Mouse (Mus musculus): ENCODE measurements around the gene Sf3b3. TPM values are rescaled to one million over a fixed set of nuclear protein-coding genes. Genes with fewer than 3 reads are reported as not detected.
A peak's percentile ranks its signal among the peaks of the same experiment; 100 is the strongest.
"Not testable (repeated sequence)": the region's sequence is repeated elsewhere in the genome, so short reads cannot be mapped to it uniquely, and the experiment has no call there.

The Sf3b3 gene
- polyA plus RNA-seq, 1 experiment from 2014 or later = 74.8 TPM

- no peak overlapping the region for H3K4me3 ChIP-seq (ENCODE audit: control insufficient read depth in 1 of 2, insufficient read depth in 1 of 2, low read depth in 1 of 2, low read length in 2 of 2)
- no peak overlapping the region for H3K9ac ChIP-seq (ENCODE audit: low read length)
- WGBS = 65% methylated on average over 10 of the region's 10 CpGs
- H3K36me3 ChIP-seq (ENCODE audit: control insufficient read depth, insufficient read depth, low read length) = no peaks in the 10 kb centered on the region
- H3K27me3 ChIP-seq (ENCODE audit: control insufficient read depth, insufficient read depth, low read length) = no peaks in the 10 kb centered on the region
- ATAC-seq (ENCODE audit: insufficient number of reproducible peaks, insufficient read depth, low FRiP score, low read depth) = no peak
- no peaks in the 10 kb centered on the region for H3K9me3 ChIP-seq (ENCODE audit: control insufficient read depth, low read length)
- no peak overlapping the region for H3K4me2 ChIP-seq (ENCODE audit: low read length)
- no peak overlapping the region for H3K27ac ChIP-seq (replicated peaks in 1 of 2; ENCODE audit: control insufficient read depth in 1 of 2, insufficient read depth in 1 of 2, low read depth in 2 of 2, low read length in 2 of 2)
- H3K4me1 ChIP-seq (ENCODE audit: control insufficient read depth in 2 of 2, insufficient read depth in 2 of 2, low read length in 2 of 2) = peaks cover 6 to 11% of the 10 kb centered on the region in 2 experiments
These were observed 55.4 kb downstream of the Sf3b3 start for GRCm38 (mm10) chr8:110791164-110791563.

GRCm38 (mm10) chr8:110790270-110790669, 56.3 kb downstream of the Sf3b3 start:
- Histone ChIP-seq H3K27me3 (ENCODE audit: control insufficient read depth, insufficient read depth, low read length) (no peaks in the 10 kb centered on the region), H3K9ac (ENCODE audit: low read length) (no peak overlapping the region), H3K4me2 (ENCODE audit: low read length) (no peak overlapping the region), H3K4me3 (ENCODE audit: control insufficient read depth in 1 of 2, insufficient read depth in 1 of 2, low read depth in 1 of 2, low read length in 2 of 2) (no peak overlapping the region), H3K9me3 (ENCODE audit: control insufficient read depth, low read length) (no peaks in the 10 kb centered on the region), H3K27ac (replicated peaks in 1 of 2; ENCODE audit: control insufficient read depth in 1 of 2, insufficient read depth in 1 of 2, low read depth in 2 of 2, low read length in 2 of 2) (no peak overlapping the region), H3K36me3 (ENCODE audit: control insufficient read depth, insufficient read depth, low read length) (no peaks in the 10 kb centered on the region), H3K4me1 (ENCODE audit: control insufficient read depth in 2 of 2, insufficient read depth in 2 of 2, low read length in 2 of 2) (peaks cover 6 to 11% of the 10 kb centered on the region in 2 experiments)
- WGBS = 55% methylated on average over 6 of the region's 6 CpGs
- no peak for ATAC-seq (ENCODE audit: insufficient number of reproducible peaks, insufficient read depth, low FRiP score, low read depth)

GRCm38 (mm10) chr8:110789571-110789970, 57.0 kb downstream of the Sf3b3 start:
- H3K9ac ChIP-seq (ENCODE audit: low read length) = no peak overlapping the region
- H3K4me3 ChIP-seq (ENCODE audit: control insufficient read depth in 1 of 2, insufficient read depth in 1 of 2, low read depth in 1 of 2, low read length in 2 of 2) = no peak overlapping the region
- WGBS = 45% methylated on average over 12 of the region's 12 CpGs
- peaks cover 6 to 11% of the 10 kb centered on the region in 2 experiments for H3K4me1 ChIP-seq (ENCODE audit: control insufficient read depth in 2 of 2, insufficient read depth in 2 of 2, low read length in 2 of 2)
- H3K4me2 ChIP-seq (ENCODE audit: low read length) = no peak overlapping the region
- no peak for ATAC-seq (ENCODE audit: insufficient number of reproducible peaks, insufficient read depth, low FRiP score, low read depth)
- H3K9me3 ChIP-seq (ENCODE audit: control insufficient read depth, low read length) = no peaks in the 10 kb centered on the region
- H3K36me3 ChIP-seq (ENCODE audit: control insufficient read depth, insufficient read depth, low read length) = no peaks in the 10 kb centered on the region
- H3K27ac ChIP-seq (replicated peaks in 1 of 2; ENCODE audit: control insufficient read depth in 1 of 2, insufficient read depth in 1 of 2, low read depth in 2 of 2, low read length in 2 of 2) = 0 out of 4 replicates have a peak overlapping the region, but pooled peaks of 1 of the 2 experiments have one; percentile 19
- no peaks in the 10 kb centered on the region for H3K27me3 ChIP-seq (ENCODE audit: control insufficient read depth, insufficient read depth, low read length)

- Histone ChIP-seq H3K9me3 (ENCODE audit: control insufficient read depth, low read length) (no peaks in the 10 kb centered on the region), H3K4me3 (ENCODE audit: control insufficient read depth in 1 of 2, insufficient read depth in 1 of 2, low read depth in 1 of 2, low read length in 2 of 2) (no peak overlapping the region), H3K4me1 (ENCODE audit: control insufficient read depth in 2 of 2, insufficient read depth in 2 of 2, low read length in 2 of 2) (peaks cover 6 to 11% of the 10 kb centered on the region in 2 experiments), H3K27me3 (ENCODE audit: control insufficient read depth, insufficient read depth, low read length) (no peaks in the 10 kb centered on the region), H3K9ac (ENCODE audit: low read length) (no peak overlapping the region), H3K4me2 (ENCODE audit: low read length) (no peak overlapping the region), H3K27ac (replicated peaks in 1 of 2; ENCODE audit: control insufficient read depth in 1 of 2, insufficient read depth in 1 of 2, low read depth in 2 of 2, low read length in 2 of 2) (0 out of 4 replicates have a peak overlapping the region, but pooled peaks of 1 of the 2 experiments have one; percentile 19), H3K36me3 (ENCODE audit: control insufficient read depth, insufficient read depth, low read length) (no peaks in the 10 kb centered on the region)
- no peak for ATAC-seq (ENCODE audit: insufficient number of reproducible peaks, insufficient read depth, low FRiP score, low read depth)
- 50% methylated on average over 12 of the region's 12 CpGs for WGBS
These were observed 57.6 kb downstream of the Sf3b3 start for GRCm38 (mm10) chr8:110788981-110789380.

GRCm38 (mm10) chr8:110787411-110787954, 59.1 kb downstream of the Sf3b3 start:
- H3K27me3 ChIP-seq (ENCODE audit: control insufficient read depth, insufficient read depth, low read length) = no peaks in the 10 kb centered on the region
- no peak overlapping the region for H3K4me2 ChIP-seq (ENCODE audit: low read length)
- H3K36me3 ChIP-seq (ENCODE audit: control insufficient read depth, insufficient read depth, low read length) = no peaks in the 10 kb centered on the region
- no peak for ATAC-seq (ENCODE audit: insufficient number of reproducible peaks, insufficient read depth, low FRiP score, low read depth)
- no peak overlapping the region for H3K4me3 ChIP-seq (ENCODE audit: control insufficient read depth in 1 of 2, insufficient read depth in 1 of 2, low read depth in 1 of 2, low read length in 2 of 2)
- H3K27ac ChIP-seq (replicated peaks in 1 of 2; ENCODE audit: control insufficient read depth in 1 of 2, insufficient read depth in 1 of 2, low read depth in 2 of 2, low read length in 2 of 2) = no peak overlapping the region
- peaks cover 0 to 5% of the 10 kb centered on the region in 2 experiments; a peak in 1 of 4 replicates for H3K4me1 ChIP-seq (ENCODE audit: control insufficient read depth in 2 of 2, insufficient read depth in 2 of 2, low read length in 2 of 2)
- WGBS = 81% methylated on average over 9 of the region's 9 CpGs
- H3K9me3 ChIP-seq (ENCODE audit: control insufficient read depth, low read length) = no peaks in the 10 kb centered on the region
- no peak overlapping the region for H3K9ac ChIP-seq (ENCODE audit: low read length)

- no peaks in the 10 kb centered on the region for H3K9me3 ChIP-seq (ENCODE audit: control insufficient read depth, low read length)
- H3K9ac ChIP-seq (ENCODE audit: low read length) = no peak overlapping the region
- H3K4me2 ChIP-seq (ENCODE audit: low read length) = no peak overlapping the region
- 66% methylated on average over 8 of the region's 8 CpGs for WGBS
- no peak overlapping the region for H3K4me3 ChIP-seq (ENCODE audit: control insufficient read depth in 1 of 2, insufficient read depth in 1 of 2, low read depth in 1 of 2, low read length in 2 of 2)
- H3K4me1 ChIP-seq (ENCODE audit: control insufficient read depth in 2 of 2, insufficient read depth in 2 of 2, low read length in 2 of 2) = peaks cover 0 to 5% of the 10 kb centered on the region in 2 experiments; a peak in 1 of 4 replicates
- H3K36me3 ChIP-seq (ENCODE audit: control insufficient read depth, insufficient read depth, low read length) = no peaks in the 10 kb centered on the region
- H3K27me3 ChIP-seq (ENCODE audit: control insufficient read depth, insufficient read depth, low read length) = no peaks in the 10 kb centered on the region
- no peak overlapping the region for H3K27ac ChIP-seq (replicated peaks in 1 of 2; ENCODE audit: control insufficient read depth in 1 of 2, insufficient read depth in 1 of 2, low read depth in 2 of 2, low read length in 2 of 2)
- ATAC-seq (ENCODE audit: insufficient number of reproducible peaks, insufficient read depth, low FRiP score, low read depth) = no peak
These were observed 59.7 kb downstream of the Sf3b3 start for GRCm38 (mm10) chr8:110786934-110787333.

GRCm38 (mm10) chr8:110786501-110786900, 60.1 kb downstream of the Sf3b3 start:
- not testable (repeated sequence) for H3K9ac ChIP-seq (ENCODE audit: low read length); H3K4me2 ChIP-seq (ENCODE audit: low read length); ATAC-seq (ENCODE audit: insufficient number of reproducible peaks, insufficient read depth, low FRiP score, low read depth); H3K27me3 ChIP-seq (ENCODE audit: control insufficient read depth, insufficient read depth, low read length); H3K4me3 ChIP-seq (ENCODE audit: control insufficient read depth in 1 of 2, insufficient read depth in 1 of 2, low read depth in 1 of 2, low read length in 2 of 2); H3K27ac ChIP-seq (replicated peaks in 1 of 2; ENCODE audit: control insufficient read depth in 1 of 2, insufficient read depth in 1 of 2, low read depth in 2 of 2, low read length in 2 of 2); H3K36me3 ChIP-seq (ENCODE audit: control insufficient read depth, insufficient read depth, low read length); H3K4me1 ChIP-seq (ENCODE audit: control insufficient read depth in 2 of 2, insufficient read depth in 2 of 2, low read length in 2 of 2); H3K9me3 ChIP-seq (ENCODE audit: control insufficient read depth, low read length)
- 72% methylated on average over 7 of the region's 7 CpGs for WGBS

- Histone ChIP-seq H3K9me3 (ENCODE audit: control insufficient read depth, low read length) (no peaks in the 10 kb centered on the region), H3K4me2 (ENCODE audit: low read length) (no peak overlapping the region), H3K4me1 (ENCODE audit: control insufficient read depth in 2 of 2, insufficient read depth in 2 of 2, low read length in 2 of 2) (peaks cover 0 to 5% of the 10 kb centered on the region in 2 experiments; a peak in 1 of 4 replicates), H3K36me3 (ENCODE audit: control insufficient read depth, insufficient read depth, low read length) (no peaks in the 10 kb centered on the region), H3K4me3 (ENCODE audit: control insufficient read depth in 1 of 2, insufficient read depth in 1 of 2, low read depth in 1 of 2, low read length in 2 of 2) (no peak overlapping the region), H3K27me3 (ENCODE audit: control insufficient read depth, insufficient read depth, low read length) (no peaks in the 10 kb centered on the region), H3K9ac (ENCODE audit: low read length) (no peak overlapping the region), H3K27ac (replicated peaks in 1 of 2; ENCODE audit: control insufficient read depth in 1 of 2, insufficient read depth in 1 of 2, low read depth in 2 of 2, low read length in 2 of 2) (no peak overlapping the region)
- ATAC-seq (ENCODE audit: insufficient number of reproducible peaks, insufficient read depth, low FRiP score, low read depth) = no peak
- 61% methylated on average over 2 of the region's 2 CpGs for WGBS
These were observed 61.2 kb downstream of the Sf3b3 start for GRCm38 (mm10) chr8:110785366-110785765.

All from heart, embryonic 14.5 days (tissue).